Mouse (Mus musculus) embryonic facial prominence, embryonic 10.5 days (tissue): ENCODE data around the gene Timp3. TPM values are rescaled to one million over a fixed set of nuclear protein-coding genes. Genes with fewer than 3 reads are reported as not detected.
"Not testable (repeated sequence)": the region's sequence is repeated elsewhere in the genome, so short reads cannot be mapped to it uniquely, and the experiment has no call there.

Source experiments
- DNase-seq: peaks from one replicate; pipeline ENCODE4 v3.0.0-alpha.2; 2017; ENCODE audit warnings: low spot score
- H3K27ac ChIP-seq: fragments of 300-500 bp; sonication (generic); replicated peaks from 2 replicates; pipeline ENCODE4 v1.5.1; 2016; ENCODE audit warnings: mild to moderate bottlenecking
- H3K27me3 ChIP-seq: fragments of 300-500 bp; sonication (generic); replicated peaks from 2 replicates; pipeline ENCODE4 v1.6.1; 2016; ENCODE audit warnings: low read depth, mild to moderate bottlenecking; ENCODE audit not compliant: poor library complexity, severe bottlenecking
- H3K36me3 ChIP-seq: fragments of 300-500 bp; sonication (generic); replicated peaks from 2 replicates; pipeline ENCODE4 v1.6.1; 2016; ENCODE audit warnings: mild to moderate bottlenecking, moderate library complexity
- H3K4me1 ChIP-seq: fragments of 300-500 bp; sonication (generic); 2 replicates; pipeline ENCODE4 v1.6.1; 2016
- H3K4me3 ChIP-seq: fragments of 300-500 bp; sonication (generic); 2 replicates; pipeline ENCODE4 v1.5.1; 2016; ENCODE audit warnings: mild to moderate bottlenecking, moderate library complexity
- H3K9me3 ChIP-seq: fragments of 300-500 bp; sonication (generic); 2 replicates; pipeline ENCODE4 v1.6.1; 2016; ENCODE audit warnings: mild to moderate bottlenecking
- WGBS: fragments of 180-500 bp; shearing (Covaris S2); methylation state at CpG from one replicate; pipeline ENCODE4 v1.1.7; 2016; 5-methylcytosine and 5-hydroxymethylcytosine counted together
- polyA plus RNA-seq: library from polyadenylated mRNA; unstranded; fragments of >200 nt; fragmentation: Nextera tagmentation; extraction: Ambion mirVana; gene quantifications from 2 replicates; pipeline ENCODE4 v1.2.1, GENCODE M21; 2016

Gene Timp3
- polyA plus RNA-seq, 1 experiment from 2014 or later = 36.3 TPM

GRCm38 (mm10) chr10:86367346-86367745, 67.2 kb downstream of the Timp3 start:
- Histone ChIP-seq H3K4me1 (peaks cover 32% of the 10 kb centered on the region), H3K36me3 (no peaks in the 10 kb centered on the region), H3K4me3 (no peak overlapping the region), H3K9me3 (no peaks in the 10 kb centered on the region), H3K27ac (peak overlapping the region; percentile 76), H3K27me3 (no peaks in the 10 kb centered on the region)
- WGBS = 69% methylated on average over 4 of the region's 4 CpGs
- peak; percentile 62 for DNase-seq

- H3K27ac ChIP-seq = no peak overlapping the region
- DNase-seq = no peak
- peaks cover 32% of the 10 kb centered on the region for H3K4me1 ChIP-seq
- no peaks in the 10 kb centered on the region for H3K9me3 ChIP-seq
- H3K36me3 ChIP-seq = no peaks in the 10 kb centered on the region
- WGBS = 90% methylated on average over 12 of the region's 12 CpGs
- H3K4me3 ChIP-seq = no peak overlapping the region
- no peaks in the 10 kb centered on the region for H3K27me3 ChIP-seq
Measured at GRCm38 (mm10) chr10:86368811-86369210, 68.6 kb downstream of the Timp3 start.

GRCm38 (mm10) chr10:86369346-86369745, 69.2 kb downstream of the Timp3 start:
- H3K27ac ChIP-seq = no peak overlapping the region
- peaks cover 32% of the 10 kb centered on the region for H3K4me1 ChIP-seq
- H3K27me3 ChIP-seq = no peaks in the 10 kb centered on the region
- H3K4me3 ChIP-seq = no peak overlapping the region
- H3K9me3 ChIP-seq = no peaks in the 10 kb centered on the region
- no peak for DNase-seq
- WGBS = 82% methylated on average over 4 of the region's 4 CpGs
- H3K36me3 ChIP-seq = no peaks in the 10 kb centered on the region

GRCm38 (mm10) chr10:86371561-86371960, 71.4 kb downstream of the Timp3 start:
- Histone ChIP-seq H3K36me3 (no peaks in the 10 kb centered on the region), H3K4me3 (no peak overlapping the region), H3K27me3 (no peaks in the 10 kb centered on the region), H3K27ac (0 out of 2 replicates have a peak overlapping the region, but pooled peaks have one; percentile 26), H3K4me1 (peaks cover 27% of the 10 kb centered on the region), H3K9me3 (no peaks in the 10 kb centered on the region)
- no peak for DNase-seq

GRCm38 (mm10) chr10:86374061-86374460, 73.9 kb downstream of the Timp3 start:
- H3K36me3 ChIP-seq = no peaks in the 10 kb centered on the region
- no peak overlapping the region for H3K4me3 ChIP-seq
- H3K27ac ChIP-seq = no peak overlapping the region
- H3K27me3 ChIP-seq = no peaks in the 10 kb centered on the region
- peaks cover 21% of the 10 kb centered on the region for H3K4me1 ChIP-seq
- H3K9me3 ChIP-seq = no peaks in the 10 kb centered on the region
- 92% methylated on average over 2 of the region's 2 CpGs for WGBS
- DNase-seq = no peak

- no peaks in the 10 kb centered on the region for H3K36me3 ChIP-seq
- H3K27me3 ChIP-seq = no peaks in the 10 kb centered on the region
- H3K4me1 ChIP-seq = peaks cover 25% of the 10 kb centered on the region
- H3K9me3 ChIP-seq = no peaks in the 10 kb centered on the region
- H3K27ac ChIP-seq = 0 out of 2 replicates have a peak overlapping the region, but pooled peaks have one; percentile 16
- WGBS = 82% methylated on average over 11 of the region's 11 CpGs
- H3K4me3 ChIP-seq = no peak overlapping the region
- DNase-seq = no peak
Measured at GRCm38 (mm10) chr10:86375903-86376302, 75.7 kb downstream of the Timp3 start.

DNA sequence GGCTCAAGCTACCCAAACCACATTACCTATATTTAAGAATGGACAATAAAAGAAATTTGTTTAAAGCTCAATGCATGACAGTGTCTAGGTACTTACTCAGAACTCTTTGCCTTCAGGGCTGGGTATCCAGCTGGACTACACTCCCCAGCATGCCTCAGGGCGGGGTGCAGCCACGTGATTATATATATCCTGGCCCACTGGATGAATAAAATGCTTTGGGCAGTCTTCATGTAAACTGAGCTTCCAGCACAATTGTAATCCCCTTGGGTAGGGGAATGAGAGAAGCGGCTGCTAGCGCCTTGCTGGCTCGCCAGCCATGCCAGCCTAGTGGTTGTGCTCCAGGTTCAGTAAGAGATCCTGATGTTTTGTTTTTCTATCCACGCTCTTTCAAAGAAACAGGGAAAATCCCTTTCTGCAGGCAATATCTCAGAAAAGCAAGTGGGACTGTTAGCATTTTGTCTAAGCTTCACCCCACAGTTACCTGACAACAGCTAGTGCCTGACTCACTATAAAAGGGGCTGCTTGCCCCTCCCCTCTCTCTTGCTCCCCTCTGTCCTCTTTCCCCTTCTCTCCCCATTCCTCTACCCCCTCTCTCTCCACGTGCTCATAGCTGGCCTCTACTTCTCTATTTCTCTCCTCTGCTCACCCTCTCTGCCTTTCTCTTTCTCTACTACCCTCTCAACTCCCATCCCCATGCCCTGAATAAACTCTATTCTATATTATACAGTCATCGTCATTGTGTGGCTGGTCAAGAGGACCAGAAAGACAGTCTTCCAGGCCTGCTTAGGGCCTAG, 76.4 kb downstream of the Timp3 start:
- Histone ChIP-seq H3K27me3 (no peaks in the 10 kb centered on the region), H3K4me1 (peaks cover 28% of the 10 kb centered on the region), H3K9me3 (no peaks in the 10 kb centered on the region), H3K4me3 (no peak overlapping the region), H3K36me3 (no peaks in the 10 kb centered on the region), H3K27ac (peak overlapping the region; percentile 61; the same call in 1 of the 2 replicates)
- WGBS = 69% methylated on average over 8 of the region's 8 CpGs
- peak; percentile 56 for DNase-seq

DNA sequence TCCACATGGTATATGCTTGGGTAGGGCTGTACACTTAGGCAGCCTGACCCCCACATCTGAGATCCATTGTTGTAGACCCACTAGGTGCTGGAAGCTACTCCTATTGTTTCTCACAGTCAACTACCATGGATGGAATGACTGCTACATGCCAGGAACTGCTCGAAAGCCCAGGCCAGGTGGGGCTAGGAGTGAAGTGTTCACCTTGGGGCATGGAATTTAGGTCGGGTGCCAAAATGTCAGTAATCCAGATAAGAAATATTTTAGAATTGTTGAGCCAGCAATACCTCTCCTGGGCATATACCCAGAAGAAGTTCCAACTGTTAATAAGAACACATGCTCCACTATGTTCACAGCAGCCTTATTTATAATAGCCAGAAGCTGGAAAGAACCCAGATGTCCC, 78.6 kb downstream of the Timp3 start:
- H3K9me3 ChIP-seq, H3K27ac ChIP-seq, H3K4me3 ChIP-seq, DNase-seq, H3K27me3 ChIP-seq, H3K36me3 ChIP-seq: not testable (repeated sequence)
- 89% methylated on average over 2 of the region's 2 CpGs for WGBS
- H3K4me1 ChIP-seq = peaks cover 34% of the 10 kb centered on the region

DNA sequence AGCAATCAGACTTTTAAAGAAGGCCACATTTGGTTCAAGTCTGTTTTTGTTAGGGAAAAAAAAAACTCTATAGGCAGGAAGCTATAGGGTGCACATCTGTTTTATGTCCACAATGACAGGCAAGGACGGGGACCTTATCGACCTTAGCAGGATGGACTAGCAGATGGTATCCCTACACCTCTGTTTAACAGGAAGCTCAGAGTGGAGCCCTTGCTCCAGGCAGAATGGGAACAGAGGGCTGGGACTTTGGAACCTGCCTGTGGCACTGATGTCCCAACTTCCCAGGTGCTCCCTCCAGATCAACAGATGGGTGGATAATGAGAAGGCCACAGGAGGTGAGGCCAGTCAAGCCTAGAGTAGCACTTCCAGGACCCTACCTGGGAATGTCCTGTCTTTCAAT, 80.5 kb downstream of the Timp3 start:
- 38% methylated on average over 2 of the region's 2 CpGs for WGBS
- no peak for DNase-seq
- H3K27me3 ChIP-seq = no peaks in the 10 kb centered on the region
- no peaks in the 10 kb centered on the region for H3K9me3 ChIP-seq
- H3K36me3 ChIP-seq = no peaks in the 10 kb centered on the region
- no peak overlapping the region for H3K4me3 ChIP-seq
- H3K4me1 ChIP-seq = peaks cover 41% of the 10 kb centered on the region
- no peak overlapping the region for H3K27ac ChIP-seq

DNA sequence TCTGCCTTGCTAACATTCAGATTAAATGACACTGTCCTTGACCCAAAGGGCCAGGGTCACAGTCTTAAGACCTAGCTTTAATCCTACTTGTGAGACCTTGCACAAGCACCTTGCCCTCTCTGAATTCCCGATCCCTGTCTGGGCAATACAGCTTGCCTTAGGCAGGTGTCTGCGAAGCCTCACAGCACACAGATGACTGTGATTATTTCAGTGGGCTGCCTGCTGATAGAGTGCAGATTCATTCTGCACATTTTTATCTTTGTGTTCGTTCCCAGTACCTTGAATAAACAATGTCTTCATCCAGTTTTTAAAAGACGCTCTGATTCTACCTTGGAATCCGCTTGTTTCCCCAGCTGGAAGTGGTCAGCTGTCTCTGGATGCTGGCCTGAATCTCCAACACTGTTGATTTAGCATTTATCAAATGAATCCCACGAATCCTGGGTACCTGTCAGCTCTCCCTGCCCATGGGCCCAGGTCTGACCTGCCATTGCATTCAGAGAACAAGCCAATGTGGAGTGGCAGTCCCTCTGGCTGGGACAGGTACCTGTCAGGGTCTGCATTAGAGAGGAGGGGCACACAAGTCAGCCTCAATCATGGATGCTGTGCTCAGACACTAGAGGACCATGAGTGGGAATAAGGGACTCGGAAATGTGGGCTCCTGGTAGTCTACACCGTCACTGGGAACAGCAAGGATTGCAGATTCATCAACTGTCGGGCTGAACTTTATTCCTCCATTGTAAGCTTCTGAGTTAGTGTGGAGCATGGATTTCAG, 81.2 kb downstream of the Timp3 start:
- WGBS = 62% methylated on average over 9 of the region's 9 CpGs
- Histone ChIP-seq H3K27me3 (no peaks in the 10 kb centered on the region), H3K9me3 (no peaks in the 10 kb centered on the region), H3K4me1 (peaks cover 36% of the 10 kb centered on the region), H3K27ac (peak overlapping the region; percentile 15; the same call in 1 of the 2 replicates), H3K4me3 (no peak overlapping the region), H3K36me3 (no peaks in the 10 kb centered on the region)
- DNase-seq = no peak

DNA sequence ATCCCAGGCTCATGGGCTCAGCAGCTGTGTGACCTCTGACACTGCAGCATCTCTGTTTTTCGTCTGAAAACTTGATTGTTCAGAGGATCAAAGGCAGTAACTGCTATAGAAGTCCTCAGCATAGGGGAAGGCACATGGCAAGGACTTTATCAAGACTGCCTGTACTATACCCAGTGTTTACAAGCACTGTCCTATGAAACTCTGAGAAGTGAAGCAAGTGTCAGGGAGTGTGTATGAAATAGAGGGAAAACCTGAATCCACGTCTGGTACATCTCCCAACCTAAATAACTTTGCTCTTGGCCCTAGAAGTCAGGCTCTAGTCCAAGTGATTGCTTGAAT, 81.7 kb downstream of the Timp3 start:
- Histone ChIP-seq H3K27ac (peak overlapping the region; percentile 15; the same call in 1 of the 2 replicates), H3K9me3 (no peaks in the 10 kb centered on the region), H3K36me3 (no peaks in the 10 kb centered on the region), H3K4me1 (peaks cover 31% of the 10 kb centered on the region), H3K27me3 (no peaks in the 10 kb centered on the region), H3K4me3 (no peak overlapping the region)
- DNase-seq = peak; percentile 32
- 29% methylated on average over 2 of the region's 2 CpGs for WGBS

DNA sequence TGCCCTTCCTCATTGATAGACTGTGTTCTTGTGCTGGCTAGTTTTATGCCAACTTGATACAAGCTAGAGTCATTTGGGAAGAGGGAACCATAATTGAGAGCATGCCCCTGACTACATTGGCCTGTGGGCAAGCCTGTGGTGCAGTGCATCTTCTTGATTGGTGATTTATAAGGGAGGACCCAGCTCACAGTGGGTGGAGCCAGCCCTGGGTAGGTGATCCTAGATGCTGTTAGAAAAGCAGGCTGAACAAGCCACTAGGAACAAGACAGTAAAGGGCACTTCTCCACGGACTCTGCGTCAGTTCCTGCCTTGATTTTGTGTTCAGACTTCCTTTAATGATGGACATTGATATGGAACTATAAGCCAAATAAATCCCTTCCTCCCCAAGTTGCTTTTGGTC, 84.5 kb downstream of the Timp3 start:
- 93% methylated on average over 2 of the region's 2 CpGs for WGBS
- no peaks in the 10 kb centered on the region for H3K9me3 ChIP-seq
- H3K4me1 ChIP-seq = peaks cover 38% of the 10 kb centered on the region
- no peak for DNase-seq
- H3K36me3 ChIP-seq = no peaks in the 10 kb centered on the region
- no peaks in the 10 kb centered on the region for H3K27me3 ChIP-seq
- H3K27ac ChIP-seq = no peak overlapping the region
- H3K4me3 ChIP-seq = no peak overlapping the region

GRCm38 (mm10) chr10:86385656-86386055, 85.5 kb downstream of the Timp3 start:
- DNase-seq = no peak
- no peaks in the 10 kb centered on the region for H3K9me3 ChIP-seq
- no peaks in the 10 kb centered on the region for H3K27me3 ChIP-seq
- H3K4me1 ChIP-seq = peaks cover 36% of the 10 kb centered on the region
- no peaks in the 10 kb centered on the region for H3K36me3 ChIP-seq
- WGBS = 64% methylated on average over 4 of the region's 4 CpGs
- peak overlapping the region; percentile 44 for H3K27ac ChIP-seq
- H3K4me3 ChIP-seq = no peak overlapping the region
